Mouse (Mus musculus): Measurements from ENCODE around the gene Lrfn1. TPM values are rescaled to one million over a fixed set of nuclear protein-coding genes. Genes with fewer than 3 reads are reported as not detected.

Lrfn1 gene
- polyA plus RNA-seq, 1 experiment from 2014 or later, result 0.96 TPM

GRCm38 (mm10) chr7:28441776-28442485 lies 9.8 kb upstream of the Lrfn1 start:
- Histone ChIP-seq H3K27me3 (ENCODE audit: control insufficient read depth, insufficient read depth, low read length) (no peaks in the 10 kb centered on the region), H3K36me3 (ENCODE audit: control insufficient read depth, insufficient read depth, low read length) (no peaks in the 10 kb centered on the region), H3K4me3 (ENCODE audit: low read depth, low read length) (no peak overlapping the region), H3K27ac (replicated peaks) (no peak overlapping the region), H3K4me2 (replicated peaks; ENCODE audit: low read depth) (no peak overlapping the region), H3K9me3 (ENCODE audit: control insufficient read depth, low read length) (no peaks in the 10 kb centered on the region), H3K9ac (ENCODE audit: low read length) (no peak overlapping the region), H3K4me1 (replicated peaks; ENCODE audit: control insufficient read depth, insufficient read depth) (no peaks in the 10 kb centered on the region)
- WGBS, result 88% methylated on average over 12 of the region's 14 CpGs
- TF ChIP-seq EP300 (optimal IDR thresholded peaks at IDR 0.05) (no peak), CTCF (IDR thresholded peaks at IDR 0.05; ENCODE audit: low read depth) (no peak)
- DNase-seq (ENCODE audit: low spot score) (no peak), ATAC-seq (ENCODE audit: low FRiP score, low TSS enrichment) (no peak)

DNA sequence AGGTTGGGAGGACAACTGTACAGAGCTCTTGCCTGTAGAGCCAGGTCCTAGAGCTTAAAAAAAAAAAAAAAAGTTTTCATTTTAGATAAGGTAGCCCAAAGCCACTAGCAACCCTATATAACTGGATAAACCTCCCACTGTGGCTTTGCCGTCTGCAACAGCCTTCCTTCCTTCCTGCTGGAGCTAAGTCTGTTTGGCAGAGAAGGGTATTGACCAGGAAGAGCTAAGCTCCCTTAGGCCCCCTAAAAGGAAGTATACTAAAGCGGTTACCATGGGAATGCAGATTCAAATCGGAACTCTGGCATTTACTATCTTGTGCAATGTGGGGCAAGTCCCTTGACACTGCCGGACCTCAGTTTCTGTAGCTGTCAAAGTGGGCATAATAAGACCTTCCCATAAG lies 9.1 kb upstream of the Lrfn1 start:
- Histone ChIP-seq H3K9me3 (ENCODE audit: control insufficient read depth, low read length) (no peaks in the 10 kb centered on the region), H3K4me1 (replicated peaks; ENCODE audit: control insufficient read depth, insufficient read depth) (no peaks in the 10 kb centered on the region), H3K4me2 (replicated peaks; ENCODE audit: low read depth) (no peak overlapping the region), H3K27ac (replicated peaks) (no peak overlapping the region), H3K36me3 (ENCODE audit: control insufficient read depth, insufficient read depth, low read length) (no peaks in the 10 kb centered on the region), H3K27me3 (ENCODE audit: control insufficient read depth, insufficient read depth, low read length) (no peaks in the 10 kb centered on the region), H3K4me3 (ENCODE audit: low read depth, low read length) (no peak overlapping the region), H3K9ac (ENCODE audit: low read length) (no peak overlapping the region)
- DNase-seq (ENCODE audit: low spot score) (no peak), ATAC-seq (ENCODE audit: low FRiP score, low TSS enrichment) (no peak)
- 35% methylated on average over 4 of the region's 4 CpGs for WGBS
- TF ChIP-seq CTCF (IDR thresholded peaks at IDR 0.05; ENCODE audit: low read depth), result no peak
- no peak for TF ChIP-seq EP300 (optimal IDR thresholded peaks at IDR 0.05)

- Histone ChIP-seq H3K27me3 (ENCODE audit: control insufficient read depth, insufficient read depth, low read length) (no peaks in the 10 kb centered on the region), H3K27ac (replicated peaks) (no peak overlapping the region), H3K9me3 (ENCODE audit: control insufficient read depth, low read length) (no peaks in the 10 kb centered on the region), H3K4me1 (replicated peaks; ENCODE audit: control insufficient read depth, insufficient read depth) (no peaks in the 10 kb centered on the region), H3K4me2 (replicated peaks; ENCODE audit: low read depth) (no peak overlapping the region), H3K4me3 (ENCODE audit: low read depth, low read length) (no peak overlapping the region), H3K36me3 (ENCODE audit: control insufficient read depth, insufficient read depth, low read length) (no peaks in the 10 kb centered on the region), H3K9ac (ENCODE audit: low read length) (no peak overlapping the region)
- WGBS, result 80% methylated on average over 13 of the region's 13 CpGs
- no peak for DNase-seq (ENCODE audit: low spot score)
- ATAC-seq (ENCODE audit: low FRiP score, low TSS enrichment), result no peak
- no peak for TF ChIP-seq EP300 (optimal IDR thresholded peaks at IDR 0.05)
- no peak for TF ChIP-seq CTCF (IDR thresholded peaks at IDR 0.05; ENCODE audit: low read depth)
These were observed 7.3 kb upstream of the Lrfn1 start for GRCm38 (mm10) chr7:28444344-28444974.

DNA sequence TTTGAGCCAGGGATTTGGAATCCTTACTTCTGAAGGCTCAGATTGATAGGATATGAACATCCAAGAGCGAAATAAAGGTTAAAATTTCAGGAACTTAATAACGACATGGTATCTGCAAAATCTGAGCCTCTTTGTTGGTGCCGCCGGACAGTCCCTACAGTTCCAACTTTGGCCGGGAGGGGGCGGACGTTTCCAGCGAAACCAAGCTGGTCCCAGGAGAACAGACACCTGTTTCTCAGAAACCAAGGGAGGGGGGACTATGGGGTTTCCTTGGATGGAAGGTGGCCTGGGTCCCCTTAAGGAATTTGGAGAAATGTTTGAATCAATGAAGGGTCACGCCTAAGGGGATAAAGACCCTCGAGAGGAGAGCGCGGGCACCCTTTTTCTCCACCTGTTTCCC lies 5.3 kb upstream of the Lrfn1 start:
- Histone ChIP-seq H3K36me3 (ENCODE audit: control insufficient read depth, insufficient read depth, low read length) (no peaks in the 10 kb centered on the region), H3K9me3 (ENCODE audit: control insufficient read depth, low read length) (no peaks in the 10 kb centered on the region), H3K9ac (ENCODE audit: low read length) (no peak overlapping the region), H3K27me3 (ENCODE audit: control insufficient read depth, insufficient read depth, low read length) (no peaks in the 10 kb centered on the region), H3K4me3 (ENCODE audit: low read depth, low read length) (no peak overlapping the region), H3K4me2 (replicated peaks; ENCODE audit: low read depth) (no peak overlapping the region), H3K27ac (replicated peaks) (no peak overlapping the region), H3K4me1 (replicated peaks; ENCODE audit: control insufficient read depth, insufficient read depth) (no peaks in the 10 kb centered on the region)
- ATAC-seq (ENCODE audit: low FRiP score, low TSS enrichment) (no peak), DNase-seq (ENCODE audit: low spot score) (peak; percentile 82)
- WGBS, result 6% methylated on average over 12 of the region's 12 CpGs
- TF ChIP-seq CTCF (IDR thresholded peaks at IDR 0.05; ENCODE audit: low read depth) (peak; percentile 86), EP300 (optimal IDR thresholded peaks at IDR 0.05) (no peak)

- TF ChIP-seq CTCF (IDR thresholded peaks at IDR 0.05; ENCODE audit: low read depth) (no peak), EP300 (optimal IDR thresholded peaks at IDR 0.05) (no peak)
- Histone ChIP-seq H3K27ac (replicated peaks) (no peak overlapping the region), H3K4me3 (ENCODE audit: low read depth, low read length) (no peak overlapping the region), H3K36me3 (ENCODE audit: control insufficient read depth, insufficient read depth, low read length) (no peaks in the 10 kb centered on the region), H3K9me3 (ENCODE audit: control insufficient read depth, low read length) (no peaks in the 10 kb centered on the region), H3K4me2 (replicated peaks; ENCODE audit: low read depth) (no peak overlapping the region), H3K9ac (ENCODE audit: low read length) (no peak overlapping the region), H3K27me3 (ENCODE audit: control insufficient read depth, insufficient read depth, low read length) (no peaks in the 10 kb centered on the region), H3K4me1 (replicated peaks; ENCODE audit: control insufficient read depth, insufficient read depth) (no peaks in the 10 kb centered on the region)
- WGBS, result 28% methylated on average over 12 of the region's 12 CpGs
- no peak for DNase-seq (ENCODE audit: low spot score)
- no peak; the same call in 1 of the 2 replicates for ATAC-seq (ENCODE audit: low FRiP score, low TSS enrichment)
These were observed 4.5 kb upstream of the Lrfn1 start for GRCm38 (mm10) chr7:28447101-28447830.
